Mouse (Mus musculus): ENCODE data around the gene Slc25a48. TPM values are rescaled to one million over a fixed set of nuclear protein-coding genes. Genes with fewer than 3 reads are reported as not detected.
A peak's percentile ranks its signal among the peaks of the same experiment; 100 is the strongest.

The Slc25a48 gene
- polyA plus RNA-seq, 2 experiments, result 0.74 to 0.77 TPM

GRCm38 (mm10) chr13:56412286-56412873 lies 25.8 kb upstream of the Slc25a48 start:
- ATAC-seq (ENCODE audit: low FRiP score, low read depth) (no peak), DNase-seq (ENCODE audit: low spot score) (no peak)
- TF ChIP-seq POLR2A (IDR thresholded peaks at IDR 0.05; ENCODE audit: borderline replicate concordance, extremely low read depth, insufficient read depth, insufficient read length), result no peak
- no peaks in the 10 kb centered on the region for H3K27me3 ChIP-seq (ENCODE audit: control insufficient read depth, insufficient read depth, low read length)
- no peaks in the 10 kb centered on the region for H3K4me1 ChIP-seq (ENCODE audit: control insufficient read depth, insufficient read depth, low read length)
- no peak overlapping the region for H3K9ac ChIP-seq (ENCODE audit: low read depth, low read length, severe bottlenecking)
- H3K36me3 ChIP-seq (ENCODE audit: control insufficient read depth, insufficient read depth, low read length), result no peaks in the 10 kb centered on the region
- peaks cover 5% of the 10 kb centered on the region; the same call in 1 of the 2 replicates for H3K9me3 ChIP-seq (ENCODE audit: control insufficient read depth, low read length)
- WGBS, result 68% methylated on average over 9 of the region's 9 CpGs
- H3K4me2 ChIP-seq (replicated peaks; ENCODE audit: low read depth, low read length, severe bottlenecking), result no peak overlapping the region
- no peak overlapping the region for H3K27ac ChIP-seq (replicated peaks; ENCODE audit: low read depth, low read length)
- no peak overlapping the region for H3K4me3 ChIP-seq (replicated peaks; ENCODE audit: low read length)

- H3K4me1 ChIP-seq (ENCODE audit: control insufficient read depth, insufficient read depth, low read length), result peaks cover 13% of the 10 kb centered on the region
- no peaks in the 10 kb centered on the region for H3K27me3 ChIP-seq (ENCODE audit: control insufficient read depth, insufficient read depth, low read length)
- no peak overlapping the region for H3K4me3 ChIP-seq (replicated peaks; ENCODE audit: low read length)
- WGBS, result 29% methylated on average over 13 of the region's 13 CpGs
- peaks cover 2% of the 10 kb centered on the region; the same call in 1 of the 2 replicates for H3K9me3 ChIP-seq (ENCODE audit: control insufficient read depth, low read length)
- ATAC-seq (ENCODE audit: low FRiP score, low read depth) (no peak), DNase-seq (ENCODE audit: low spot score) (no peak)
- no peak for TF ChIP-seq POLR2A (IDR thresholded peaks at IDR 0.05; ENCODE audit: borderline replicate concordance, extremely low read depth, insufficient read depth, insufficient read length)
- peak overlapping the region; percentile 8; the same call in 1 of the 2 replicates for H3K9ac ChIP-seq (ENCODE audit: low read depth, low read length, severe bottlenecking)
- H3K27ac ChIP-seq (replicated peaks; ENCODE audit: low read depth, low read length), result no peak overlapping the region
- H3K36me3 ChIP-seq (ENCODE audit: control insufficient read depth, insufficient read depth, low read length), result no peaks in the 10 kb centered on the region
- H3K4me2 ChIP-seq (replicated peaks; ENCODE audit: low read depth, low read length, severe bottlenecking), result no peak overlapping the region
Measured at GRCm38 (mm10) chr13:56418685-56419483, 19.3 kb upstream of the Slc25a48 start.

DNA sequence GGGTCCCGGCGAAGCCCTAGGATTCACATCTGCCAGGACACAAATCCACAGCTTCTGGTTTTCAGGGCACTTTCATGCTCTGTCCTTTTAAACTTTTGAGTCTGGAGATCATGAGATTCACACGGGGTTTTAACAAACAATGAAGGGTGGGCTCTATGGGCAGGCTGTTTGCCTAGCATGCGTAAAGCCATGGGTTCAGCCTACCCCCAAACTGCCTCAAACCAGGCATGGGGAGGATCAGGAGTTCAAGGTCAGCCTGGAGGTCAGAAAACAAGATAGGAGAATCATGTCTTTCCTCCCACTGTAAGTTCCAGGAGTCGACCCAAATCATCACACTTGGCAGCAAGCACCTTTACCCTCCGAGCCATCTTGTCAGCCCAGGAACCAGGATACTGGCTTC lies 18.6 kb upstream of the Slc25a48 start:
- H3K27me3 ChIP-seq (ENCODE audit: control insufficient read depth, insufficient read depth, low read length), result no peaks in the 10 kb centered on the region
- peaks cover 13% of the 10 kb centered on the region for H3K4me1 ChIP-seq (ENCODE audit: control insufficient read depth, insufficient read depth, low read length)
- H3K36me3 ChIP-seq (ENCODE audit: control insufficient read depth, insufficient read depth, low read length), result no peaks in the 10 kb centered on the region
- no peak overlapping the region for H3K9ac ChIP-seq (ENCODE audit: low read depth, low read length, severe bottlenecking)
- no peaks in the 10 kb centered on the region for H3K9me3 ChIP-seq (ENCODE audit: control insufficient read depth, low read length)
- ATAC-seq (ENCODE audit: low FRiP score, low read depth) (no peak), DNase-seq (ENCODE audit: low spot score) (no peak)
- 73% methylated on average over 6 of the region's 6 CpGs for WGBS
- no peak overlapping the region for H3K4me2 ChIP-seq (replicated peaks; ENCODE audit: low read depth, low read length, severe bottlenecking)
- no peak for TF ChIP-seq POLR2A (IDR thresholded peaks at IDR 0.05; ENCODE audit: borderline replicate concordance, extremely low read depth, insufficient read depth, insufficient read length)
- H3K4me3 ChIP-seq (replicated peaks; ENCODE audit: low read length), result no peak overlapping the region
- no peak overlapping the region for H3K27ac ChIP-seq (replicated peaks; ENCODE audit: low read depth, low read length)

DNA sequence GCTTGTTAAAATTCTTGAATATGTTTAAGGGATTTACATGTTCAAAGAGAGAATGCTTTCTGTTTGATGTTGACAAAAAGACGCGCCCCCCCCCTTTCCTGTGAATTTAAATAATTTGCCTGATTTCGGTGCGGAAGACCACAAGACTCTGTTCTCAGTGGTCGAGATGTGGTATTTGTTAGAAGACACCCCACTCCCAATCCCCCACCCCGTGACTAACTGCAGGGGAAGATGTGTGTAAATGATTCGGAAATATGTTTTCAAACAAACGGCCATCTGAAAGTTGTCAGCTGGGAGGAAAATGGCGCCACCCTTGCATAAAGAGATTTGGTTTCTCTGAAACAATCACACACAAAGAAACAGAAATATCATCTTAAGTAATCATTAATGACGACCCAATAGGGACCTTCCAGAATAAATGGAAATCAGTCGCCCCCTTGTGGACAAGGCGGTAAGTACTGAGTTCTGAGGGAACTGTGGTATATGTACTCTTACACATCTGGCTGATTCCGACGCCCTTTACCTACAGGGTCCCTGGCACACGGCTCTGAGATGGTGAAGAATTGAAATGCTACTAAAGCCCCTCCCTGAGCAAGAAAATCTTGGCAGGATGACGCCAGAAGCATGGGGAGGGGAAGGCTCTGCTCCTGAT lies 16.0 kb upstream of the Slc25a48 start:
- Histone ChIP-seq H3K36me3 (ENCODE audit: control insufficient read depth, insufficient read depth, low read length) (no peaks in the 10 kb centered on the region), H3K4me3 (replicated peaks; ENCODE audit: low read length) (no peak overlapping the region), H3K9me3 (ENCODE audit: control insufficient read depth, low read length) (no peaks in the 10 kb centered on the region), H3K4me2 (replicated peaks; ENCODE audit: low read depth, low read length, severe bottlenecking) (peak overlapping the region; percentile 31; the same call in 1 of the 2 replicates), H3K27ac (replicated peaks; ENCODE audit: low read depth, low read length) (peak overlapping the region; percentile 33), H3K27me3 (ENCODE audit: control insufficient read depth, insufficient read depth, low read length) (no peaks in the 10 kb centered on the region), H3K4me1 (ENCODE audit: control insufficient read depth, insufficient read depth, low read length) (peaks cover 13% of the 10 kb centered on the region), H3K9ac (ENCODE audit: low read depth, low read length, severe bottlenecking) (0 out of 2 replicates have a peak overlapping the region, but pooled peaks have one; percentile 29)
- peak; percentile 79 for ATAC-seq (ENCODE audit: low FRiP score, low read depth)
- WGBS, result 9% methylated on average over 16 of the region's 16 CpGs
- DNase-seq (ENCODE audit: low spot score), result peak; percentile 95
- no peak for TF ChIP-seq POLR2A (IDR thresholded peaks at IDR 0.05; ENCODE audit: borderline replicate concordance, extremely low read depth, insufficient read depth, insufficient read length)

DNA sequence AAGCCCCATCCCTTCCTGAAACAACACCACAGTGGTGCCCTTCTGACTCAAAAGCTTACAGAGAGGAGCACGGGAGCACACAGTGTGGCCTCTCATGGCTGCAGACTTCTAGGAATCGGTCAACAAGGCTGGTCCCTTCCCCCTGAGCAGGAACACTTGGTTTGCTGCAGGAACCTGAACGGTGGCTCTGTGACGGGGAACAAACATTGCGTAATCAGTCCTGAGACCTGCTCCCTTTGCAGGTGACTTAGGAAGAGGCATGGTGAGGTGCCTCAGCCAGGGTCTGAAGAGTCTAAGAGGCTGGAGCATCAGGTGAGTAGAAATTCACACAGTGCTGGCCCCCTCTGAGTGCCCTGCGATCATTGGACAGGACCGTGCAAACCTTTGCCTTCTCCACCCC lies 12.2 kb upstream of the Slc25a48 start:
- no peak overlapping the region for H3K9ac ChIP-seq (ENCODE audit: low read depth, low read length, severe bottlenecking)
- H3K4me3 ChIP-seq (replicated peaks; ENCODE audit: low read length), result no peak overlapping the region
- no peak overlapping the region for H3K4me2 ChIP-seq (replicated peaks; ENCODE audit: low read depth, low read length, severe bottlenecking)
- H3K27me3 ChIP-seq (ENCODE audit: control insufficient read depth, insufficient read depth, low read length), result no peaks in the 10 kb centered on the region
- H3K4me1 ChIP-seq (ENCODE audit: control insufficient read depth, insufficient read depth, low read length), result peaks cover 13% of the 10 kb centered on the region
- TF ChIP-seq POLR2A (IDR thresholded peaks at IDR 0.05; ENCODE audit: borderline replicate concordance, extremely low read depth, insufficient read depth, insufficient read length), result no peak
- no peaks in the 10 kb centered on the region for H3K9me3 ChIP-seq (ENCODE audit: control insufficient read depth, low read length)
- no peak overlapping the region for H3K27ac ChIP-seq (replicated peaks; ENCODE audit: low read depth, low read length)
- 74% methylated on average over 7 of the region's 7 CpGs for WGBS
- DNase-seq (ENCODE audit: low spot score) (no peak), ATAC-seq (ENCODE audit: low FRiP score, low read depth) (no peak)
- no peaks in the 10 kb centered on the region for H3K36me3 ChIP-seq (ENCODE audit: control insufficient read depth, insufficient read depth, low read length)

All from limb, embryonic 14.5 days (tissue).